Mouse (Mus musculus) hindbrain, embryonic 14.5 days (tissue): ENCODE results near the gene Tas1r2. TPM values are rescaled to one million over a fixed set of nuclear protein-coding genes. Genes with fewer than 3 reads are reported as not detected.

Source experiments
- ATAC-seq: fragments of 200-750 bp; cut with Nextera tagmentation; 2 replicates; pipeline ENCODE4 v1.8.0; 2017; ENCODE audit warnings: moderate number of reproducible peaks, mild to moderate bottlenecking, moderate TSS enrichment, moderate library complexity; ENCODE audit not compliant: low FRiP score
- DNase-seq: peaks from one replicate; pipeline ENCODE4 v3.0.0-alpha.2; 2015; ENCODE audit warnings: low spot score
- H3K27ac ChIP-seq: fragments of 300-500 bp; sonication (generic); 2 replicates; pipeline ENCODE4 v1.5.1; 2014; ENCODE audit warnings: mild to moderate bottlenecking, moderate library complexity
- H3K27me3 ChIP-seq: fragments of 300-500 bp; sonication (generic); 2 replicates; pipeline ENCODE4 v1.6.1; 2014; ENCODE audit warnings: mild to moderate bottlenecking, low read length, mixed read lengths; ENCODE audit not compliant: control insufficient read depth, insufficient read depth
- H3K36me3 ChIP-seq: fragments of 300-500 bp; sonication (generic); replicated peaks from 2 replicates; pipeline ENCODE4 v1.6.1; 2014; ENCODE audit not compliant: control insufficient read depth, insufficient read depth
- H3K4me1 ChIP-seq: fragments of 300-500 bp; sonication (generic); replicated peaks from 2 replicates; pipeline ENCODE4 v1.6.1; 2014; ENCODE audit warnings: antibody characterized with exemption, low read length, mixed read lengths; ENCODE audit not compliant: control insufficient read depth, insufficient read depth
- H3K4me2 ChIP-seq: fragments of 300-500 bp; sonication (generic); replicated peaks from 2 replicates; pipeline ENCODE4 v1.6.1; 2014; ENCODE audit warnings: mild to moderate bottlenecking, moderate library complexity
- H3K4me3 ChIP-seq: fragments of 300-500 bp; sonication (generic); replicated peaks from 2 replicates; pipeline ENCODE4 v1.5.1; 2014; ENCODE audit warnings: mild to moderate bottlenecking, low read length
- H3K9ac ChIP-seq: fragments of 300-500 bp; sonication (generic); 2 replicates; pipeline ENCODE4 v1.6.1; 2014
- H3K9me3 ChIP-seq: fragments of 300-500 bp; sonication (generic); 2 replicates; pipeline ENCODE4 v1.6.1; 2016; ENCODE audit warnings: low read length; ENCODE audit not compliant: control insufficient read depth
- WGBS: fragments of 180-500 bp; shearing (Covaris S2); extraction: QIAGEN DNeasy Blood & Tissue Kit; methylation state at CpG from one replicate; pipeline ENCODE4 v1.1.7; 2014; 5-methylcytosine and 5-hydroxymethylcytosine counted together
- polyA plus RNA-seq: library from polyadenylated mRNA; unstranded; fragments of >200 nt; fragmentation: Nextera tagmentation; extraction: Ambion mirVana; gene quantifications from 2 replicates; pipeline ENCODE4 v1.2.1, GENCODE M21; 2014

Tas1r2 gene
- polyA plus RNA-seq, 1 experiment from 2014 or later, result not detected

DNA sequence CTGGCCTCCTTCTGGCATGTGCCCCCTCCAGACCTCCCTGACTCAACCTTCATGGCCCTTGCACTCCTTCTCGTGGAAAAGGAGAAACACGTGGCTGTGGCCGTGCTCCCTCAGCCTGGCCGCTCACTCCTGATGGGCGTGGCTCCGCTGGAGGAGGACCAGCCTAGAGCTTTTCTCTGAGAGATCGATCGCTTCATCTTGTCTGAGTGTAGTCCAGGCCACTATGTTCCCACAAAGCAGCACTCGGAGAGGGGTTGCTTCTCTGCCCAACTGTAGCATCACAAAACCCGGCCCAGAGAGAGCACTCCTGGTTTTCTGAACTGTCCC lies 21.1 kb upstream of the Tas1r2 start:
- ATAC-seq, result no peak
- 83% methylated on average over 10 of the region's 10 CpGs for WGBS
- 0 out of 2 replicates have a peak, but pooled peaks cover 4% of the 10 kb centered on the region for H3K4me1 ChIP-seq
- DNase-seq, result no peak
- no peak overlapping the region for H3K9ac ChIP-seq
- no peaks in the 10 kb centered on the region for H3K9me3 ChIP-seq
- peaks cover 13% of the 10 kb centered on the region for H3K36me3 ChIP-seq
- no peak overlapping the region for H3K4me3 ChIP-seq
- no peak overlapping the region for H3K27ac ChIP-seq
- H3K27me3 ChIP-seq, result no peaks in the 10 kb centered on the region
- no peak overlapping the region for H3K4me2 ChIP-seq

DNA sequence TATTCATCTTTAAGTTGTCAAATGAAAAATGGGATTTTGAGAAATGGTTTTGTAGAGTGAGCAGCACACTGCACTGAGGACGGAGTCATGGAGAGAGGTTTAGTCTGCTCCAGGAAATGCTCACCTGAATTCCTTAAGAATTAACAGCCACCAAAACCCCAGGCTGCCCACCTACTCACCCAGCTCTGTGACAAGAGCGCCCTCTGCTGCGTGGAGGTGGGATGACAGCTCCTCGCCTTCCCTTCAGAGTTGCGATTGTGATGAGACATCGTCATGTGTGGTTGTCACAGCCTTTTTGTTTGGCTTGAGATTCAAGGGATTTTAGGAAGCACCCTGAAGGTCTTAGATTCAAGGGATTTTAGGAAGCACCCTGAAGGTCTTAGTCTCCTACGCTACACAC lies 17.0 kb upstream of the Tas1r2 start:
- Histone ChIP-seq H3K4me3 (no peak overlapping the region), H3K36me3 (peaks cover 20% of the 10 kb centered on the region), H3K4me1 (peaks cover 14% of the 10 kb centered on the region), H3K9ac (no peak overlapping the region), H3K4me2 (no peak overlapping the region), H3K9me3 (no peaks in the 10 kb centered on the region), H3K27me3 (no peaks in the 10 kb centered on the region), H3K27ac (no peak overlapping the region)
- 32% methylated on average over 7 of the region's 7 CpGs for WGBS
- DNase-seq (peak; percentile 85), ATAC-seq (no peak)

DNA sequence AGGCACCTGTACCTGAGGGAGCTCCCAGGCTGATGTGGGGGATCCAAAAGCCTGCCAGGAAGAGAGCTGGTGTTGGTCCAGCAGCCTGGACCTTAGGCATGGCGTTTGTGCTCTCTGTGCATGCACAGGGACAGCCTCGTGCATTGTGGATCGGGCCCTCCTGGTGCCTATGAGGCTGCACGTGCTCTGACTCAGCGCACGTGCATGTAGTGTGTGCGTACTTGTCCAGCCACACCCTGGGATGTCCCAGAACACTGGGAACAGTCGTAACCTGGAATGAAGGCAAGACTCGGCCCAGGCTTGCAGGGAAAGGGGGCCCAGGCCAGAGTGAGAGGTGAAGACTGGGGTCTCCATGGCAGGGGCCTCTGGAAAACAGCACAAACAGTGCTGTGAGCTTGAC lies 15.5 kb upstream of the Tas1r2 start:
- WGBS, result 89% methylated on average over 9 of the region's 9 CpGs
- no peaks in the 10 kb centered on the region for H3K9me3 ChIP-seq

DNA sequence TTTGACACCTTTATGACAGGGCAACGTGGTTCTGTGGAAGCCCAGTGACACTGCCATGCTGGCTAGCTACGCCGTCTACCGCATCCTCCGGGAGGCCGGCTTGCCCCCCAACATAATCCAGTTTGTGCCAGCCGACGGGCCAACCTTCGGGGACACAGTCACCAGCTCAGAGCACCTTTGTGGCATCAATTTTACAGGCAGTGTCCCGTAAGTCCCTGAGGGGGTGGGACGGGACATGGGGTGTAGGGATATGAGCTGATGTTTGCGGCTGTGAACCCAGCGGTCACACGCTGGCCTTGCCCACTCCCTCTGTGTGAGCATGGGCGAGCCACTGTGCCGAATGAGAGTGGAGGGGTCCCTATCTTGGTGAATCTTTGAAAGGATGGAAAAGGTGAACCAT lies 15.0 kb upstream of the Tas1r2 start:
- Histone ChIP-seq H3K27me3 (peaks cover 17% of the 10 kb centered on the region), H3K4me3 (no peak overlapping the region), H3K9me3 (no peaks in the 10 kb centered on the region), H3K27ac (no peak overlapping the region), H3K4me1 (peaks cover 21% of the 10 kb centered on the region), H3K36me3 (peaks cover 20% of the 10 kb centered on the region), H3K9ac (no peak overlapping the region), H3K4me2 (no peak overlapping the region)
- DNase-seq (no peak), ATAC-seq (no peak)
- 95% methylated on average over 16 of the region's 16 CpGs for WGBS

More for the DNA sequence above, 15.5 kb upstream of the Tas1r2 start:
- DNase-seq, result no peak
- Histone ChIP-seq H3K4me1 (peaks cover 21% of the 10 kb centered on the region), H3K4me3 (no peak overlapping the region), H3K27ac (no peak overlapping the region), H3K27me3 (peaks cover 12% of the 10 kb centered on the region), H3K36me3 (peaks cover 20% of the 10 kb centered on the region), H3K4me2 (no peak overlapping the region), H3K9ac (no peak overlapping the region)
- no peak for ATAC-seq

DNA sequence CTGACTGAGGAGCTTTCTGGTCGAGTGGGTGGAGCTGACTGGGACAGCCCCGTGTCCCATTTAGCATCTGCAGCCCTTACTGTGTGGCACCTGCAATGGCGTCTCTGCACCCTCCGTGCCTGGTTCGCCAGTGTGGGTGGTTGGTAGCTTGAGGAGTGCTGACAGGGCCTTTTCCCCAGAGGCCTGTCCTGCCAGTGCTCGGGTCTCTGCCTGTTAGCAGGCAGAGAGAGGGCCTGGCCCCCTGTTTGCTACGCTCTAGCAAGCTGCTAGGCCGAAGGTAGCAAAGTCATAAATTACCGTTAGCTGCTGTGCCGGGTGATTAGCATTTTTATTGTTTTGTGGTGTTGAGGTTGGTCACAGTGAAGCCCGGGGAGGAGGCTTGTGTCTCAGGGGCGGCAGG lies 13.5 kb upstream of the Tas1r2 start:
- Histone ChIP-seq H3K4me3 (no peak overlapping the region), H3K9ac (peak overlapping the region; percentile 42), H3K4me2 (no peak overlapping the region), H3K36me3 (peaks cover 26% of the 10 kb centered on the region), H3K27me3 (peaks cover 17% of the 10 kb centered on the region), H3K9me3 (no peaks in the 10 kb centered on the region), H3K27ac (peak overlapping the region; percentile 14; the same call in 1 of the 2 replicates), H3K4me1 (peaks cover 21% of the 10 kb centered on the region)
- DNase-seq (no peak), ATAC-seq (no peak)
- 13% methylated on average over 12 of the region's 12 CpGs for WGBS

DNA sequence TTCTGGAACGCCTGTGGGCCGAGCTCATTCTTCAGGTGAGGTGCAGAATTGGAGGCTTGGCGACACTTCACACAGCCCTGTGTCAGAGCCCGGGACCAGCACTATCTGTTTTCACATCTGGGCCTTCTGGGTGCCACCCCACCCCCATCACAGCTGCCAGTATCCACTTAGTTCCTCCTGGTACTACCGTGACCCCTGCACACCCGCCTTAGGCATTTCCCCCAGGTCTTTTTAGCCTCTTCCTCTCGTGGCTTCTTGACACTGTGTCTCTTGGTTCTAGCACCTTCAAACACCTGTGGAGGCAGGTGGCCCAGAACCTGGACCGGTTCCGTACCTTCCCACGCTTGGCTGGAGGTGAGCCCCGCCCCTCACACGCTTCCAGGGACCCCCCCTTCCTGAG lies 13.0 kb upstream of the Tas1r2 start:
- 67% methylated on average over 12 of the region's 12 CpGs for WGBS
- no peak overlapping the region for H3K4me3 ChIP-seq
- no peaks in the 10 kb centered on the region for H3K9me3 ChIP-seq
- no peak overlapping the region for H3K4me2 ChIP-seq
- H3K36me3 ChIP-seq, result peaks cover 29% of the 10 kb centered on the region
- DNase-seq (no peak), ATAC-seq (no peak)
- no peak overlapping the region for H3K27ac ChIP-seq
- H3K4me1 ChIP-seq, result peaks cover 21% of the 10 kb centered on the region
- peak overlapping the region; percentile 42; the same call in 1 of the 2 replicates for H3K9ac ChIP-seq
- H3K27me3 ChIP-seq, result peaks cover 17% of the 10 kb centered on the region

DNA sequence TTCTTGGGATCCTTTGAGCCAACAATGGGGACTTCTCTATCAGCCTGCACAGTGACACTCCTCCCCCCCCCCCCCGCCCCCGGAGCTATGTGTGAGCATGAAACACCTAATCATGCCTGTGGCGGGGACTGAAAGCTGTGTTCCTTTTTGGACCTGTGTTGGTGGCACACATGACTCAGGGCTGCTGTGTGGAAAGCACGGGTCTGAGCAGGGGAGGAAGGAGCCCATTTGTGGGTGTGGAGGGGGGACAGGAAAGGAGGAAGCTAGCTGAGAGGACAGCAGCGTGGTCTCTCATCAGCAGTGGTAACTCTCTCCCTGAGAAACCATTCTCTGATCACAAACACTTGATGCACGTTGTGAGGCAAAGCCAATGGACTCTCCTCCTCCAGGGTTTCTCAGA lies 12.6 kb upstream of the Tas1r2 start:
- peaks cover 28% of the 10 kb centered on the region for H3K36me3 ChIP-seq
- no peak overlapping the region for H3K4me2 ChIP-seq
- no peak overlapping the region for H3K4me3 ChIP-seq
- DNase-seq (no peak), ATAC-seq (no peak)
- no peak overlapping the region for H3K9ac ChIP-seq
- no peak overlapping the region for H3K27ac ChIP-seq
- WGBS, result 51% methylated on average over 5 of the region's 6 CpGs
- peaks cover 21% of the 10 kb centered on the region for H3K4me1 ChIP-seq
- peaks cover 17% of the 10 kb centered on the region for H3K27me3 ChIP-seq
- no peaks in the 10 kb centered on the region for H3K9me3 ChIP-seq

DNA sequence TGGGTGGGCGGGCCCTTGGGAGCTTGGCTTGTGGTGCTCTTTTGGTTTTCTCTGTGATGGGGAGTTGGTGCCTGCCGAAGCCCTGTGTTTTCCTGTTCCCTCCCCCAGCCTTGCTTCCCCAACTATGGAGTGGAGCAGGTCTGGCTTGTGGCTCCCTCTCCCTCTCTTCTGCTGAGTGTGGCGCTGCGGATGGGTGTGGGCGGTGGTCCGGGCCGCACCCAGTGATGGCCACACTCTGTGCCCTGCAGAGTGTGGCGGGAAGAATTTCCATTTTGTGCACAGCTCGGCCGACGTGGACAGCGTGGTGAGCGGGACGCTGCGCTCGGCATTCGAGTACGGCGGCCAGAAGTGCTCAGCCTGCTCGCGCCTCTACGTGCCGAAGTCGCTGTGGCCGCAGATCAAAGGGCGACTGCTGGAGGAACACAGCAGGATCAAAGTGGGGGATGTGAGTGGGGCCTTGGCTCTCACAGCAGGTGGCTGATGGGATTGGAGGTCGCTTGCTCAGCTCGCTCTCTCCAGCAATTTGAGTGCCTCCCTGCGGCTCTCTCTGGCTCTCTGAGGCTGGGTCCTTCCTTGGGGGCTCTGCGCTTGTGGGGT lies 11.4 kb upstream of the Tas1r2 start:
- H3K4me3 ChIP-seq, result no peak overlapping the region
- ATAC-seq (no peak), DNase-seq (no peak)
- H3K4me2 ChIP-seq, result peak overlapping the region; percentile 42
- H3K9me3 ChIP-seq, result no peaks in the 10 kb centered on the region
- WGBS, result 2% methylated on average over 30 of the region's 30 CpGs
- H3K27ac ChIP-seq, result no peak overlapping the region
- peaks cover 29% of the 10 kb centered on the region for H3K36me3 ChIP-seq
- peaks cover 17% of the 10 kb centered on the region for H3K27me3 ChIP-seq
- H3K4me1 ChIP-seq, result peaks cover 21% of the 10 kb centered on the region
- no peak overlapping the region; the same call in 1 of the 2 replicates for H3K9ac ChIP-seq

DNA sequence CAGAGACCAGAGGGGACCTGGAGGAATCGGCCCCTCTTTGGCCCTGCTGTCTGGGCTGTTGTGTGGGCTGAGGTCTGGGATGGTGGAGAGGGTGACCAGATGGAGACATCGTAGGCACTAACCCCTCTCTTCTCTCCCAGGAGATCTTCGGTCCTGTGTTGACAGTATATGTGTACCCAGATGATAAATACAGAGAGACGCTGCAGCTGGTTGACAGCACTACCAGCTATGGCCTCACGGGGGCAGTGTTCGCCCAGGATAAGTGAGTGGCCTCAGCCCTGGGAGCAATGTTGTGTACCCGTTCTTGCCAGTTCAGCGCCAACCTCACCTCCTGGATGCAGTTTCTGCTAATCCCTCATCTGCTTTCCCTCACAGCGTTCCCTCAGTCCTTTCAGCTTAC lies 9.4 kb upstream of the Tas1r2 start:
- H3K4me1 ChIP-seq, result peaks cover 21% of the 10 kb centered on the region
- peak; percentile 38; the same call in 1 of the 2 replicates for ATAC-seq
- H3K36me3 ChIP-seq, result peaks cover 30% of the 10 kb centered on the region
- H3K27ac ChIP-seq, result no peak overlapping the region
- peaks cover 17% of the 10 kb centered on the region for H3K27me3 ChIP-seq
- H3K4me2 ChIP-seq, result no peak overlapping the region
- 14% methylated on average over 9 of the region's 9 CpGs for WGBS
- H3K9me3 ChIP-seq, result no peaks in the 10 kb centered on the region
- DNase-seq, result peak; percentile 91
- no peak overlapping the region for H3K4me3 ChIP-seq
- no peak overlapping the region for H3K9ac ChIP-seq

DNA sequence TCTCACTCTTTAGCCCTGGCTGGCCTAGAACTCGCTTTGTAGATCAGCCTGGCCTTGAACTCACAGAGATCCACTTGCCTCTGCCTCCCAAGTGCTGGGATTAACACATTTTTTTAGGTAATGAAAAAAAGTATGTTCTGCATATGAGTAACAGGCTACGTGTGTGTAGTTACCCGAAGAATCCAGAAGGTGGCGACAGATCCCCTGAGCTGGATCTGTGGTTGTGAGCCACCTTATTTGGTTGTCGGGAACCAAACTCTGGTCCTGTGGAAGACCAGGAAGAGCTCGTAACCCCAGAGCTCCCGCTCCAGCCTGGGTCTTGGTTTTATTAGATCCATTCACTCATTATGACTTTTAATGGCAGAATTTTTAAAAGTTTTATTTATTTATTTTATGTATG lies 6.4 kb upstream of the Tas1r2 start:
- DNase-seq, result no peak
- 84% methylated on average over 7 of the region's 7 CpGs for WGBS
- ATAC-seq, result no peak

More for the DNA sequence above, 6.4 kb upstream of the Tas1r2 start:
- Histone ChIP-seq H3K36me3 (peaks cover 30% of the 10 kb centered on the region), H3K9me3 (no peaks in the 10 kb centered on the region), H3K4me2 (no peak overlapping the region), H3K27me3 (peaks cover 12% of the 10 kb centered on the region), H3K9ac (no peak overlapping the region), H3K27ac (no peak overlapping the region), H3K4me3 (no peak overlapping the region), H3K4me1 (peaks cover 7% of the 10 kb centered on the region; the same call in 1 of the 2 replicates)
